Mouse (Mus musculus) intestine, embryonic 14.5 days (tissue): ENCODE data around the gene Tex2. TPM values are rescaled to one million over a fixed set of nuclear protein-coding genes. Genes with fewer than 3 reads are reported as not detected.

Experiments used
- ATAC-seq: fragments of 200-750 bp; cut with Nextera tagmentation; replicated peaks from 2 replicates; pipeline ENCODE4 v1.8.0; 2017; ENCODE audit warnings: low read depth, moderate number of reproducible peaks, moderate TSS enrichment, moderate library complexity; ENCODE audit not compliant: low FRiP score, low TSS enrichment
- DNase-seq: peaks from one replicate; pipeline ENCODE4 v3.0.0-alpha.2; 2018; ENCODE audit warnings: low spot score
- H3K27ac ChIP-seq: fragments of 300-500 bp; sonication (generic); 2 replicates; pipeline ENCODE4 v1.5.1; 2014; ENCODE audit warnings: low read depth, mild to moderate bottlenecking, control low read depth
- H3K27me3 ChIP-seq: fragments of 300-500 bp; sonication (generic); replicated peaks from 2 replicates; pipeline ENCODE4 v1.6.1; 2014; ENCODE audit warnings: low read length, control low read depth; ENCODE audit not compliant: control insufficient read depth, insufficient read depth
- H3K36me3 ChIP-seq: fragments of 300-500 bp; sonication (generic); 2 replicates; pipeline ENCODE4 v1.6.1; 2014; ENCODE audit warnings: low read length, control low read depth; ENCODE audit not compliant: control insufficient read depth, insufficient read depth
- H3K4me1 ChIP-seq: fragments of 300-500 bp; sonication (generic); replicated peaks from 2 replicates; pipeline ENCODE4 v1.6.1; 2014; ENCODE audit warnings: low read length, control low read depth, mixed read lengths; ENCODE audit not compliant: control insufficient read depth, insufficient read depth
- H3K4me2 ChIP-seq: fragments of 300-500 bp; sonication (generic); 2 replicates; pipeline ENCODE4 v1.6.1; 2014; ENCODE audit warnings: low read length
- H3K4me3 ChIP-seq: fragments of 300-500 bp; sonication (generic); 2 replicates; pipeline ENCODE4 v1.5.1; 2014; ENCODE audit warnings: low read depth, low read length, control low read depth, mixed read lengths
- H3K9ac ChIP-seq: fragments of 300-500 bp; sonication (generic); 2 replicates; pipeline ENCODE4 v1.6.1; 2014; ENCODE audit warnings: mild to moderate bottlenecking, low read length
- H3K9me3 ChIP-seq: fragments of 300-500 bp; sonication (generic); 2 replicates; pipeline ENCODE4 v1.6.1; 2016; ENCODE audit warnings: low read length, control low read depth; ENCODE audit not compliant: control insufficient read depth
- WGBS: fragments of 180-500 bp; shearing (Covaris S2); extraction: QIAGEN DNeasy Blood & Tissue Kit; methylation state at CpG from one replicate; pipeline ENCODE4 v1.1.7; 2014; 5-methylcytosine and 5-hydroxymethylcytosine counted together
- polyA plus RNA-seq: library from polyadenylated mRNA; unstranded; fragments of >200 nt; fragmentation: Nextera tagmentation; extraction: Ambion mirVana; gene quantifications from 2 replicates; pipeline ENCODE4 v1.2.1, GENCODE M21; 2014

Gene Tex2
- polyA plus RNA-seq, 1 experiment from 2014 or later: 11.6 TPM

GRCm38 (mm10) chr11:106481651-106482050 lies 131.6 kb downstream of the Tex2 start:
- Histone ChIP-seq H3K36me3 (no peaks in the 10 kb centered on the region), H3K4me1 (peaks cover 4% of the 10 kb centered on the region; the same call in 1 of the 2 replicates), H3K4me3 (no peak overlapping the region), H3K9me3 (no peaks in the 10 kb centered on the region), H3K9ac (no peak overlapping the region), H3K4me2 (no peak overlapping the region), H3K27ac (no peak overlapping the region), H3K27me3 (no peaks in the 10 kb centered on the region)
- DNase-seq: no peak
- ATAC-seq: no peak
- WGBS: 19% methylated on average over 4 of the region's 4 CpGs

GRCm38 (mm10) chr11:106480530-106480885 lies 132.7 kb downstream of the Tex2 start:
- Histone ChIP-seq H3K4me3 (no peak overlapping the region), H3K9ac (no peak overlapping the region), H3K27ac (no peak overlapping the region), H3K27me3 (no peaks in the 10 kb centered on the region), H3K9me3 (no peaks in the 10 kb centered on the region), H3K4me1 (no peaks in the 10 kb centered on the region; the same call in 1 of the 2 replicates), H3K36me3 (no peaks in the 10 kb centered on the region), H3K4me2 (no peak overlapping the region)
- WGBS: 69% methylated on average over 3 of the region's 3 CpGs
- ATAC-seq (no peak), DNase-seq (no peak)

- Histone ChIP-seq H3K9me3 (no peaks in the 10 kb centered on the region), H3K4me1 (no peaks in the 10 kb centered on the region), H3K4me2 (no peak overlapping the region), H3K36me3 (no peaks in the 10 kb centered on the region), H3K27ac (no peak overlapping the region), H3K9ac (no peak overlapping the region), H3K4me3 (no peak overlapping the region), H3K27me3 (no peaks in the 10 kb centered on the region)
- WGBS: 79% methylated on average over 9 of the region's 9 CpGs
- ATAC-seq (no peak), DNase-seq (no peak)
These were observed 133.3 kb downstream of the Tex2 start for GRCm38 (mm10) chr11:106479619-106480529.

GRCm38 (mm10) chr11:106478745-106479144 lies 134.5 kb downstream of the Tex2 start:
- no peaks in the 10 kb centered on the region for H3K27me3 ChIP-seq
- DNase-seq (no peak), ATAC-seq (no peak)
- H3K4me1 ChIP-seq: no peaks in the 10 kb centered on the region
- no peak overlapping the region for H3K27ac ChIP-seq
- no peak overlapping the region for H3K9ac ChIP-seq
- no peak overlapping the region for H3K4me3 ChIP-seq
- 58% methylated on average over 1 of the region's 1 CpGs for WGBS
- no peak overlapping the region for H3K4me2 ChIP-seq
- H3K36me3 ChIP-seq: no peaks in the 10 kb centered on the region
- H3K9me3 ChIP-seq: no peaks in the 10 kb centered on the region

- H3K9me3 ChIP-seq: no peaks in the 10 kb centered on the region
- no peak for DNase-seq
These were observed 135.6 kb downstream of the Tex2 start for GRCm38 (mm10) chr11:106477505-106478160.

GRCm38 (mm10) chr11:106475309-106475708 lies 137.9 kb downstream of the Tex2 start:
- no peak for DNase-seq
- 85% methylated on average over 1 of the region's 1 CpGs for WGBS
- no peak overlapping the region for H3K4me2 ChIP-seq
- H3K4me3 ChIP-seq: no peak overlapping the region
- no peaks in the 10 kb centered on the region for H3K9me3 ChIP-seq
- no peak overlapping the region for H3K9ac ChIP-seq
- ATAC-seq: no peak
- no peaks in the 10 kb centered on the region for H3K36me3 ChIP-seq
- no peaks in the 10 kb centered on the region for H3K4me1 ChIP-seq
- no peak overlapping the region for H3K27ac ChIP-seq
- H3K27me3 ChIP-seq: no peaks in the 10 kb centered on the region

More at GRCm38 (mm10) chr11:106477505-106478160, 135.6 kb downstream of the Tex2 start:
- no peak overlapping the region for H3K9ac ChIP-seq
- H3K36me3 ChIP-seq: no peaks in the 10 kb centered on the region
- no peaks in the 10 kb centered on the region for H3K27me3 ChIP-seq
- H3K4me2 ChIP-seq: no peak overlapping the region
- H3K4me1 ChIP-seq: no peaks in the 10 kb centered on the region
- H3K27ac ChIP-seq: no peak overlapping the region
- WGBS: 94% methylated on average over 4 of the region's 4 CpGs
- no peak overlapping the region for H3K4me3 ChIP-seq
- ATAC-seq: no peak

GRCm38 (mm10) chr11:106471629-106472028 lies 141.6 kb downstream of the Tex2 start:
- H3K4me1 ChIP-seq: no peaks in the 10 kb centered on the region

GRCm38 (mm10) chr11:106468509-106468908 lies 144.7 kb downstream of the Tex2 start:
- 100% methylated on average over 1 of the region's 1 CpGs for whole genome bisulfite sequencing
- H3K27me3 ChIP-seq: no peaks in the 10 kb centered on the region
- H3K36me3 ChIP-seq: no peaks in the 10 kb centered on the region
- DNase-seq (no peak), ATAC-seq (no peak)
- no peaks in the 10 kb centered on the region for H3K4me1 ChIP-seq
- H3K27ac ChIP-seq: no peak overlapping the region
- H3K4me2 ChIP-seq: no peak overlapping the region
- no peak overlapping the region for H3K9ac ChIP-seq
- no peak overlapping the region for H3K4me3 ChIP-seq
- no peaks in the 10 kb centered on the region for H3K9me3 ChIP-seq

More at GRCm38 (mm10) chr11:106471629-106472028, 141.6 kb downstream of the Tex2 start:
- H3K4me2 ChIP-seq: no peak overlapping the region
- H3K27ac ChIP-seq: no peak overlapping the region
- 89% methylated on average over 1 of the region's 1 CpGs for WGBS
- H3K4me3 ChIP-seq: no peak overlapping the region
- ATAC-seq: no peak
- no peaks in the 10 kb centered on the region for H3K27me3 ChIP-seq
- no peak overlapping the region for H3K9ac ChIP-seq
- H3K36me3 ChIP-seq: no peaks in the 10 kb centered on the region
- H3K9me3 ChIP-seq: no peaks in the 10 kb centered on the region
- DNase-seq: no peak
